Mouse (Mus musculus) limb, embryonic 10.5 days (tissue): ENCODE data around the gene Rps27a. TPM values are rescaled to one million over a fixed set of nuclear protein-coding genes. Genes with fewer than 3 reads are reported as not detected.

ENCODE experiments used
- DNase-seq: peaks from one replicate; pipeline ENCODE4 v3.0.0-alpha.2; 2017; ENCODE audit warnings: low spot score
- H3K27ac ChIP-seq: fragments of 300-500 bp; sonication (generic); 2 replicates; pipeline ENCODE4 v1.5.1; 2016; ENCODE audit warnings: mild to moderate bottlenecking
- H3K27me3 ChIP-seq: fragments of 300-500 bp; sonication (generic); 2 replicates; pipeline ENCODE4 v1.6.1; 2016; ENCODE audit warnings: low read depth, mild to moderate bottlenecking; ENCODE audit not compliant: poor library complexity, severe bottlenecking
- H3K36me3 ChIP-seq: fragments of 300-500 bp; sonication (generic); 2 replicates; pipeline ENCODE4 v1.6.1; 2016; ENCODE audit warnings: mild to moderate bottlenecking, moderate library complexity
- H3K4me1 ChIP-seq: fragments of 300-500 bp; sonication (generic); 2 replicates; pipeline ENCODE4 v1.6.1; 2016
- H3K4me3 ChIP-seq: fragments of 300-500 bp; sonication (generic); 2 replicates; pipeline ENCODE4 v1.5.1; 2016; ENCODE audit warnings: mild to moderate bottlenecking, moderate library complexity
- H3K9me3 ChIP-seq: fragments of 300-500 bp; sonication (generic); replicated peaks from 2 replicates; pipeline ENCODE4 v1.6.1; 2016; ENCODE audit warnings: mild to moderate bottlenecking
- WGBS: fragments of 180-500 bp; shearing (Covaris S2); methylation state at CpG from one replicate; pipeline ENCODE4 v1.1.7; 2016; 5-methylcytosine and 5-hydroxymethylcytosine counted together
- polyA plus RNA-seq: library from polyadenylated mRNA; unstranded; fragments of >200 nt; fragmentation: Nextera tagmentation; extraction: Ambion mirVana; gene quantifications from 2 replicates; pipeline ENCODE4 v1.2.1, GENCODE M21; 2016

Rps27a gene
- polyA plus RNA-seq, 1 experiment from 2014 or later: 1,063 TPM

DNA sequence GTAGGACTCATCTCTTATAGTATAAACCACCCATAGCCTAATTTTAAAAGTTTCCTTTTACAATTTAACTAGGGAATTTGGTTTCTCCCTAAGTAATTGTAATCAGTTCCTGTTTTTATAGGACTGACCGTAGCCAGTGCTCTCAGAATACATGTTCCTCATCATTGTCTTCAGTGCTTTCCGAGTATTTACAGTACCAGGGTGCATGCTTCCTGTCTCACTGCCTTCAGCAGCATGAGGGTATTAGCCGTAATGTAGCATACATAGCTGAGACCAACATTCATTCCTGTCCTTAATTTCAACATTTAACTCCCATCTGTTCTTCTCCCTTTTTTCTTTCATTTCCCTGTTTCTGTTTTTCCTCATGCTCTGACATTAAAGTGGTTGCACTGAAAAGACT, 50.9 kb downstream of the Rps27a start:
- H3K9me3 ChIP-seq: no peaks in the 10 kb centered on the region
- no peak overlapping the region for H3K4me3 ChIP-seq
- H3K4me1 ChIP-seq: no peaks in the 10 kb centered on the region
- H3K27ac ChIP-seq: no peak overlapping the region
- WGBS: 87% methylated on average over 3 of the region's 3 CpGs
- DNase-seq: no peak
- H3K27me3 ChIP-seq: no peaks in the 10 kb centered on the region
- H3K36me3 ChIP-seq: peaks cover 63% of the 10 kb centered on the region

Other genes starting within 250 kb of the Rps27a start
- 29.4 and 36.4 TPM in 2 replicates for gene Ccdc88a, start 174.5 kb downstream of the Rps27a start, polyA plus RNA-seq
- gene Prorsd1, start 33.1 kb downstream of the Rps27a start, polyA plus RNA-seq: 19.2 and 19.8 TPM in 2 replicates
- 43.1 and 45.2 TPM in 2 replicates for gene Mtif2, start 21.7 kb downstream of the Rps27a start, polyA plus RNA-seq
- 0.18 TPM in 1 of 2 replicates, not detected in the other for gene Clhc1, start 159 bp downstream of the Rps27a start, polyA plus RNA-seq
- gene Rtn4, start 144.8 kb upstream of the Rps27a start, polyA plus RNA-seq: 53.6 and 64.7 TPM in 2 replicates